Mouse (Mus musculus) intestine, embryonic 16.5 days (tissue): ENCODE measurements at regions not wholly inside any gene's neighbourhood (a gene's known extent, or its start where the extent isn't known, plus 50 kb on each side); places are given as distances from the start of the nearest gene placed in this dataset.
A peak's percentile ranks its signal among the peaks of the same experiment; 100 is the strongest.

ENCODE experiments used
- ATAC-seq: fragments of 200-750 bp; cut with Nextera tagmentation; 2 replicates; pipeline ENCODE4 v1.8.0; 2017; ENCODE audit warnings: moderate TSS enrichment, moderate library complexity
- H3K27ac ChIP-seq: fragments of 300-500 bp; sonication (generic); 2 replicates; pipeline ENCODE4 v1.5.1; 2014; ENCODE audit warnings: mild to moderate bottlenecking, low read length
- H3K27me3 ChIP-seq: fragments of 300-500 bp; sonication (generic); replicated peaks from 2 replicates; pipeline ENCODE4 v1.6.1; 2014; ENCODE audit warnings: low read length, control low read depth, mixed read lengths; ENCODE audit not compliant: control insufficient read depth, insufficient read depth
- H3K36me3 ChIP-seq: fragments of 300-500 bp; sonication (generic); 2 replicates; pipeline ENCODE4 v1.6.1; 2014; ENCODE audit warnings: low read length, control low read depth; ENCODE audit not compliant: control insufficient read depth, insufficient read depth
- H3K4me1 ChIP-seq: fragments of 300-500 bp; sonication (generic); 2 replicates; pipeline ENCODE4 v1.6.1; 2014; ENCODE audit warnings: low read length, control low read depth, mixed read lengths; ENCODE audit not compliant: control insufficient read depth, insufficient read depth
- H3K4me2 ChIP-seq: fragments of 300-500 bp; sonication (generic); 2 replicates; pipeline ENCODE4 v1.6.1; 2014; ENCODE audit warnings: low read depth, low read length, control low read depth
- H3K4me3 ChIP-seq: fragments of 300-500 bp; sonication (generic); 2 replicates; pipeline ENCODE4 v1.5.1; 2014; ENCODE audit warnings: mild to moderate bottlenecking, low read length
- H3K9ac ChIP-seq: fragments of 300-500 bp; sonication (generic); 2 replicates; pipeline ENCODE4 v1.6.1; 2014; ENCODE audit warnings: low read depth, low read length
- H3K9me3 ChIP-seq: fragments of 300-500 bp; sonication (generic); 2 replicates; pipeline ENCODE4 v1.6.1; 2016; ENCODE audit warnings: low read length, control low read depth; ENCODE audit not compliant: control insufficient read depth
- WGBS: fragments of 180-500 bp; shearing (Covaris S2); extraction: QIAGEN DNeasy Blood & Tissue Kit; methylation state at CpG from one replicate; pipeline ENCODE4 v1.1.7; 2014; 5-methylcytosine and 5-hydroxymethylcytosine counted together

DNA sequence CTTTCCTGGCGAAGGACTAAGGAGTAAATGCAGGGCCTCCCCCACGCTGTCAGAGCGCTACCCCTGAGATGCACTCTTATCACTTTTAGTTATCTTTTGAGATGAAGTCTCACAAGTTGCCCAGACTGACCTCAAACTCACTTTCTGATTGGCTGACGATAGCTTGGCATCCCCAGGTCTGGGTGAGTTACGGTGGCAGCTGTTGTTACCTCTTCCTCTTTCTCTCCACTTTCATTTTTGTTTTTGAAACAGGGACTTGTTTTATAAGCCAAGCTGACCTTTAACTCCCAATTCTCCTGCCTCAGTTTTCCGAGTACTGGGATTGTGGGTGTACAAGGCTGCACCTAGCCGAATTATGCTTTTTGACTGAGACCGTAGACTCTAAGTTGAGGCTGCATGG, 53.0 kb upstream of the Tcf7l2 start:
- Histone ChIP-seq H3K36me3 (no peaks in the 10 kb centered on the region), H3K27me3 (no peaks in the 10 kb centered on the region), H3K4me2 (no peak overlapping the region), H3K4me3 (no peak overlapping the region), H3K4me1 (no peaks in the 10 kb centered on the region), H3K9me3 (no peaks in the 10 kb centered on the region), H3K9ac (no peak overlapping the region), H3K27ac (no peak overlapping the region)
- 92% methylated on average over 8 of the region's 8 CpGs for WGBS
- no peak for ATAC-seq

DNA sequence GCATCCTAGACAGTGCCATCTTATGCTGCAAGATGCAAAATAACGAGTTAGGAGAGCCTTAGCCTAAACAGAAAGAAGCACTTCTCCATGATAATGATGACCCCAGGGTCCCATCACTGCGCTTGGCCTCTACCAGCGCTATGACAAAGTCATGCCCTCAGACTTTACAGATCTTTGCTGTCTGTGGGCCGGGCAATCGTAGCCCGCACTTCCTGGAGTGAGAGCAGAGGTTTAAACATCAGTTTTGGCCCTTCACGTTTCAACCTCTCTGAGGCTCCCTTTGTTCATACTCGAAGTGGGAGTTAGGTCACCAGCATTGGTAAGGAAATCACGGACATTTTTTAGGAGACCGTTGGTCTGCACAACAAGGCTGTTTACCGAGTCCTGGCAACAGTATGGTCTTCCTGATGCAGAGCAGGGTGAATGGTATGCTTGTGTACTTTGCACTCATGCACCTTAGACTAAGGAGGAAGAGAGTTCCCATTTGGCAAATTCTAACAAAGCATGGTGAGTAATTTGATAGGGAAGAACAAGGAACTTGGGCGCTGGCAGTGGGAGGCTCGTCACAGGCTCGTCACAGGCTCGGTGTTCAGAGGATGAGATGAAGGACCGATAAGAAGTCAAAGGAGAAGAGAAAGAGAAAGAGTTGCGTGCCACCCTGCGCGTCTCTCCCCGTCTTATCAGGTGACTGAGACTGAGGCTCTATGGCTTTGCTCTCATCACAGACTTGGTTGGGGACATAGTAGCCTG, 52.2 kb upstream of the Tcf7l2 start:
- Histone ChIP-seq H3K9me3 (no peaks in the 10 kb centered on the region), H3K9ac (no peak overlapping the region), H3K27ac (peak overlapping the region; percentile 0; the same call in 1 of the 2 replicates), H3K4me1 (no peaks in the 10 kb centered on the region), H3K27me3 (no peaks in the 10 kb centered on the region), H3K4me3 (no peak overlapping the region), H3K36me3 (no peaks in the 10 kb centered on the region), H3K4me2 (no peak overlapping the region)
- 78% methylated on average over 20 of the region's 20 CpGs for WGBS
- ATAC-seq = peak; percentile 94
